Mouse (Mus musculus): ENCODE measurements at regions not wholly inside any gene's neighbourhood (a gene's known extent, or its start where the extent isn't known, plus 50 kb on each side); places are given as distances from the start of the nearest gene placed in this dataset.

GRCm38 (mm10) chr1:119248776-119249495 is 173.1 kb downstream of the Inhbb start:
- TF ChIP-seq CTCF (IDR thresholded peaks at IDR 0.05; ENCODE audit: extremely low read depth, insufficient read depth, low read length) (no peak), POLR2A (IDR thresholded peaks at IDR 0.05; ENCODE audit: extremely low read depth, insufficient read depth, low read length) (no peak)
